Mouse (Mus musculus): ENCODE measurements at regions not wholly inside any gene's neighbourhood (a gene's known extent, or its start where the extent isn't known, plus 50 kb on each side); places are given as distances from the start of the nearest gene placed in this dataset.

DNA sequence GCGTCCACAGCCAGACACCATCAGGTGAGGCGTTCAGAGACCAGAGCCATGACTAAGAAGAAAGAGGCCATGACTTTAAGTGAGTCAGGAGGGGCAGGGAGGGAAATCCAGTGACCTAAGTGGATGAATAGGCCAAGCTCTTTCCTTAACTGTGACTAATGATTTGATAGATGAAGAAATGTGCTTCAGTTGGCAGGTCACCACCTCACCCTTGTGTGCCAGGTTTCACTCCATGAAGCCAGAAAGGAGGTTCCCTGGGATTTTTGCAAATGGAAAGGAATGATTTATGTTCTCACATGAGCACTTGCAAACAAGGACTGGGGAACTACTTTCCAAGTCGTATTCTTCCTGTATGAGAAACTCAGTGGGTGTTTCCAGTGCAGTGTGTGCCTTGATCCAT, 923.0 kb downstream of the Slc22a22 start:
- Histone ChIP-seq H3K4me2 (replicated peaks; ENCODE audit: low read depth) (no peak overlapping the region), H3K36me3 (ENCODE audit: control insufficient read depth, insufficient read depth, low read length) (no peaks in the 10 kb centered on the region), H3K9ac (ENCODE audit: low read length) (no peak overlapping the region), H3K27ac (replicated peaks) (no peak overlapping the region), H3K9me3 (ENCODE audit: control insufficient read depth, low read length) (no peaks in the 10 kb centered on the region), H3K27me3 (ENCODE audit: control insufficient read depth, insufficient read depth, low read length) (no peaks in the 10 kb centered on the region), H3K4me1 (replicated peaks; ENCODE audit: control insufficient read depth, insufficient read depth) (no peaks in the 10 kb centered on the region), H3K4me3 (ENCODE audit: low read depth, low read length) (no peak overlapping the region)
- peak; percentile 59; the same call in 1 of the 2 replicates for ATAC-seq (ENCODE audit: low FRiP score, low TSS enrichment)
- TF ChIP-seq CTCF (IDR thresholded peaks at IDR 0.05; ENCODE audit: low read depth) (no peak), EP300 (optimal IDR thresholded peaks at IDR 0.05) (no peak)
- 59% methylated on average over 3 of the region's 3 CpGs for WGBS
- DNase-seq (ENCODE audit: low spot score) = no peak

DNA sequence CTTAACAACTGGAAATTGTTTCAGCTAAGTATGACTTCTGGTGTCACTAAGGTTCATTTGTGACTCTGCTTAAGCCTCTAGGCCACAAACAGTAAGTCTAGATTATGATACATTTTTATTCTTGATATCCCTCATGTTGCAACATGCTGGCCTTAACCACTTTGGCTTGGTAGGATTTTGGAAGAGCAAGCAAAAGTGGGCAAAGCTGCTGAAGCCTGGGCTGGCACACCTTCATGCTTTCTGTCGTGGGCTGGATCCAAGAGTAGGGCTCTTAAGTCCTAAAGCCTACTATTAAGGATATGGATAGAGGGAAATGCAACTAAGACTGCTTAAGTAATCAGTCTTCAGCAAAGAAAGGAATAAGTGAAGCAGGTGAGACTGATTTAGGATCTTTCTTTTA, 923.6 kb downstream of the Slc22a22 start:
- no peak for DNase-seq (ENCODE audit: low spot score)
- Histone ChIP-seq H3K27ac (replicated peaks) (no peak overlapping the region), H3K4me2 (replicated peaks; ENCODE audit: low read depth) (no peak overlapping the region), H3K36me3 (ENCODE audit: control insufficient read depth, insufficient read depth, low read length) (no peaks in the 10 kb centered on the region), H3K4me1 (replicated peaks; ENCODE audit: control insufficient read depth, insufficient read depth) (no peaks in the 10 kb centered on the region), H3K27me3 (ENCODE audit: control insufficient read depth, insufficient read depth, low read length) (no peaks in the 10 kb centered on the region), H3K9me3 (ENCODE audit: control insufficient read depth, low read length) (no peaks in the 10 kb centered on the region), H3K9ac (ENCODE audit: low read length) (no peak overlapping the region), H3K4me3 (ENCODE audit: low read depth, low read length) (no peak overlapping the region)
- no peak for ATAC-seq (ENCODE audit: low FRiP score, low TSS enrichment)
- no peak for TF ChIP-seq EP300 (optimal IDR thresholded peaks at IDR 0.05)
- TF ChIP-seq CTCF (IDR thresholded peaks at IDR 0.05; ENCODE audit: low read depth) = no peak
- WGBS = 44% methylated on average over 1 of the region's 1 CpGs

DNA sequence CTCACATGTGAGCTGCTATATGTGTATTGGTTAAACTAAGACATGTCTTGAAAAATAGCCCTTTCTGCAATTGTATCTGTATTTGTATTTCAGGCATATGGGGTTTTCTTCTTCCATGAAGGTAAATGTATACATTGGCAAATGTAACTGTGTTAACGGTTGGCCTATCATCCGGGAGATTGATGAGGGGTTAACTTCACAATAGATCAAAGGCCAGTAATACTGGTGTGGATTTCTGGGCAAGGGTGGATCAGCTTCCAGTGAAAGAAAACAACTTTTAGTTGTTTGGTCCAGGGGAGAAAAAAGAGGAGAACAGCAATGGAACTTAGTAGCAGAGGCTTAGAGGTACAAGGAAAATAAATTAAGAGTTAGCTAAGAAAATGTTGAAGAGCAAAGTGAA, 945.9 kb downstream of the Slc22a22 start:
- Histone ChIP-seq H3K27ac (replicated peaks) (no peak overlapping the region), H3K4me1 (replicated peaks; ENCODE audit: control insufficient read depth, insufficient read depth) (no peaks in the 10 kb centered on the region), H3K9ac (ENCODE audit: low read length) (no peak overlapping the region), H3K36me3 (ENCODE audit: control insufficient read depth, insufficient read depth, low read length) (no peaks in the 10 kb centered on the region), H3K4me3 (ENCODE audit: low read depth, low read length) (no peak overlapping the region), H3K9me3 (ENCODE audit: control insufficient read depth, low read length) (no peaks in the 10 kb centered on the region), H3K4me2 (replicated peaks; ENCODE audit: low read depth) (no peak overlapping the region), H3K27me3 (ENCODE audit: control insufficient read depth, insufficient read depth, low read length) (no peaks in the 10 kb centered on the region)
- DNase-seq (ENCODE audit: low spot score) (no peak), ATAC-seq (ENCODE audit: low FRiP score, low TSS enrichment) (no peak)
- 10% methylated on average over 2 of the region's 2 CpGs for WGBS
- TF ChIP-seq EP300 (optimal IDR thresholded peaks at IDR 0.05) (no peak), CTCF (IDR thresholded peaks at IDR 0.05; ENCODE audit: low read depth) (no peak)

- no peak overlapping the region for H3K4me3 ChIP-seq (ENCODE audit: low read depth, low read length)
- DNase-seq (ENCODE audit: low spot score) (no peak), ATAC-seq (ENCODE audit: low FRiP score, low TSS enrichment) (no peak)
- H3K4me2 ChIP-seq (replicated peaks; ENCODE audit: low read depth) = no peak overlapping the region
- H3K27ac ChIP-seq (replicated peaks) = no peak overlapping the region
- 93% methylated on average over 1 of the region's 1 CpGs for WGBS
- no peaks in the 10 kb centered on the region for H3K36me3 ChIP-seq (ENCODE audit: control insufficient read depth, insufficient read depth, low read length)
- no peaks in the 10 kb centered on the region for H3K9me3 ChIP-seq (ENCODE audit: control insufficient read depth, low read length)
- no peaks in the 10 kb centered on the region for H3K4me1 ChIP-seq (replicated peaks; ENCODE audit: control insufficient read depth, insufficient read depth)
- no peaks in the 10 kb centered on the region for H3K27me3 ChIP-seq (ENCODE audit: control insufficient read depth, insufficient read depth, low read length)
- H3K9ac ChIP-seq (ENCODE audit: low read length) = no peak overlapping the region
- TF ChIP-seq CTCF (IDR thresholded peaks at IDR 0.05; ENCODE audit: low read depth) = no peak
- TF ChIP-seq EP300 (optimal IDR thresholded peaks at IDR 0.05) = no peak
These were observed 959.0 kb downstream of the Slc22a22 start for GRCm38 (mm10) chr15:56518379-56518778.

- Histone ChIP-seq H3K4me2 (replicated peaks; ENCODE audit: low read depth) (no peak overlapping the region), H3K27me3 (ENCODE audit: control insufficient read depth, insufficient read depth, low read length) (no peaks in the 10 kb centered on the region), H3K9me3 (ENCODE audit: control insufficient read depth, low read length) (no peaks in the 10 kb centered on the region), H3K27ac (replicated peaks) (no peak overlapping the region), H3K9ac (ENCODE audit: low read length) (no peak overlapping the region), H3K4me3 (ENCODE audit: low read depth, low read length) (no peak overlapping the region), H3K36me3 (ENCODE audit: control insufficient read depth, insufficient read depth, low read length) (no peaks in the 10 kb centered on the region), H3K4me1 (replicated peaks; ENCODE audit: control insufficient read depth, insufficient read depth) (no peaks in the 10 kb centered on the region)
- WGBS = 71% methylated on average over 2 of the region's 2 CpGs
- DNase-seq (ENCODE audit: low spot score) (no peak), ATAC-seq (ENCODE audit: low FRiP score, low TSS enrichment) (no peak)
- TF ChIP-seq EP300 (optimal IDR thresholded peaks at IDR 0.05) = no peak
- TF ChIP-seq CTCF (IDR thresholded peaks at IDR 0.05; ENCODE audit: low read depth) = no peak
These were observed 961.3 kb downstream of the Slc22a22 start for GRCm38 (mm10) chr15:56516095-56516494.

- no peak overlapping the region for H3K4me2 ChIP-seq (replicated peaks; ENCODE audit: low read depth)
- TF ChIP-seq CTCF (IDR thresholded peaks at IDR 0.05; ENCODE audit: low read depth) (no peak), EP300 (optimal IDR thresholded peaks at IDR 0.05) (no peak)
- H3K9me3 ChIP-seq (ENCODE audit: control insufficient read depth, low read length) = no peaks in the 10 kb centered on the region
- no peaks in the 10 kb centered on the region for H3K4me1 ChIP-seq (replicated peaks; ENCODE audit: control insufficient read depth, insufficient read depth)
- no peak for DNase-seq (ENCODE audit: low spot score)
- H3K27me3 ChIP-seq (ENCODE audit: control insufficient read depth, insufficient read depth, low read length) = no peaks in the 10 kb centered on the region
- no peak for ATAC-seq (ENCODE audit: low FRiP score, low TSS enrichment)
- H3K4me3 ChIP-seq (ENCODE audit: low read depth, low read length) = no peak overlapping the region
- 65% methylated on average over 3 of the region's 3 CpGs for WGBS
- H3K27ac ChIP-seq (replicated peaks) = no peak overlapping the region
- H3K36me3 ChIP-seq (ENCODE audit: control insufficient read depth, insufficient read depth, low read length) = no peaks in the 10 kb centered on the region
- H3K9ac ChIP-seq (ENCODE audit: low read length) = no peak overlapping the region
These were observed 978.7 kb downstream of the Slc22a22 start for GRCm38 (mm10) chr15:56498774-56499173.

Data from stomach, postnatal 0 days (tissue).